Mouse (Mus musculus) thymus, adult 2 months (tissue): ENCODE measurements around the gene Filip1.

Source experiments
- CTCF ChIP-seq: fragments of 200-500 bp; IDR thresholded peaks from 2 replicates; pipeline ENCODE4 v1.5.1; 2012; ENCODE audit warnings: mild to moderate bottlenecking, control low read depth, low read length, moderate library complexity, borderline replicate concordance; ENCODE audit not compliant: control insufficient read depth, poor library complexity, insufficient read depth; ENCODE audit errors: extremely low read depth
- POLR2A ChIP-seq: fragments of 200-500 bp; IDR thresholded peaks from 2 replicates; pipeline ENCODE4 v1.6.1; 2012; ENCODE audit warnings: mild to moderate bottlenecking, low read length, control low read depth, moderate library complexity; ENCODE audit not compliant: control insufficient read depth, poor library complexity, insufficient read depth; ENCODE audit errors: extremely low read depth

- TF ChIP-seq CTCF (no peak), POLR2A (no peak)
Observed at GRCm38 (mm10) chr9:79970659-79971118, 42.0 kb downstream of the Filip1 start.
